Mouse (Mus musculus) midbrain, embryonic 14.5 days (tissue): ENCODE data around the gene Vmp1. TPM values are rescaled to one million over a fixed set of nuclear protein-coding genes. Genes with fewer than 3 reads are reported as not detected.

Source experiments
- microRNA counts: library from miRNA; unstranded; fragments of <30 nt; microRNA quantifications from one replicate; lab custom pipeline; 2016
- microRNA-seq: library from miRNA; unstranded; fragments of <30 nt; microRNA quantifications from one replicate; pipeline ENCODE4, GENCODE M21; 2016
- polyA plus RNA-seq: library from polyadenylated mRNA; unstranded; fragments of >200 nt; fragmentation: Nextera tagmentation; extraction: Ambion mirVana; gene quantifications from 2 replicates; pipeline ENCODE4 v1.2.1, GENCODE M21; 2014

The Vmp1 gene
- polyA plus RNA-seq, 1 experiment from 2014 or later, result 129 TPM

MicroRNAs within 50 kb of the gene (microRNA counts, 519-probe panel; counts per million panel counts)
- microRNA mmu-miR-21 (lab: Ali Mortazavi, UCI), result 5,729 counts per million, percentile 70 among the panel's probes with 10 or more counts

Small RNAs within 50 kb of the gene (microRNA-seq; reads per million reads assigned to microRNA genes)
- 5,556 reads per million, percentile 93 among the genes with 10 or more reads in this experiment for gene Mir21a

Other genes starting within 250 kb of the Vmp1 start
- gene Rnft1, start 199.2 kb downstream of the Vmp1 start, polyA plus RNA-seq, result 12.1 and 14.1 TPM in 2 replicates
- gene Rps6kb1, start 139.0 kb downstream of the Vmp1 start, polyA plus RNA-seq, result 44.4 and 47.8 TPM in 2 replicates
- 4.7 and 6.1 TPM in 2 replicates for gene Tubd1, start 138.8 kb downstream of the Vmp1 start, polyA plus RNA-seq
- 30.3 and 34.9 TPM in 2 replicates for gene Ptrh2, start 149 bp upstream of the Vmp1 start, polyA plus RNA-seq
- 155 and 220 TPM in 2 replicates for gene Cltc, start 73.7 kb upstream of the Vmp1 start, polyA plus RNA-seq
- gene Dhx40, start 123.9 kb upstream of the Vmp1 start, polyA plus RNA-seq, result 18.9 and 31.6 TPM in 2 replicates